Mouse (Mus musculus): ENCODE data around the gene Fbxw8. TPM values are rescaled to one million over a fixed set of nuclear protein-coding genes. Genes with fewer than 3 reads are reported as not detected.

Gene Fbxw8
- polyA plus RNA-seq, 1 experiment = 19.6 TPM

- TF ChIP-seq CTCF (IDR thresholded peaks at IDR 0.05; ENCODE audit: control insufficient read depth, insufficient read depth, insufficient replicate concordance, low read depth, low read length) (no peak), POLR2A (IDR thresholded peaks at IDR 0.05; ENCODE audit: control insufficient read depth, low read depth, low read length) (no peak)
- H3K36me3 ChIP-seq (ENCODE audit: control insufficient read depth, insufficient read depth, low read length) = no peaks in the 10 kb centered on the region
- H3K27ac ChIP-seq (ENCODE audit: control insufficient read depth, insufficient read depth, low read depth, low read length) = no peak overlapping the region
- no peaks in the 10 kb centered on the region for H3K27me3 ChIP-seq (ENCODE audit: control insufficient read depth, insufficient read depth, low read length)
- no peak overlapping the region for H3K4me3 ChIP-seq (ENCODE audit: control insufficient read depth, low read depth, low read length)
- no peaks in the 10 kb centered on the region for H3K4me1 ChIP-seq (ENCODE audit: control insufficient read depth, insufficient read depth, low read length)
Measured at GRCm38 (mm10) chr5:118186903-118187633, 31.8 kb upstream of the Fbxw8 start.

- Histone ChIP-seq H3K27ac (ENCODE audit: control insufficient read depth, insufficient read depth, low read depth, low read length) (no peak overlapping the region), H3K36me3 (ENCODE audit: control insufficient read depth, insufficient read depth, low read length) (no peaks in the 10 kb centered on the region), H3K4me1 (ENCODE audit: control insufficient read depth, insufficient read depth, low read length) (peaks cover 2% of the 10 kb centered on the region; the same call in 1 of the 2 replicates), H3K4me3 (ENCODE audit: control insufficient read depth, low read depth, low read length) (no peak overlapping the region), H3K27me3 (ENCODE audit: control insufficient read depth, insufficient read depth, low read length) (no peaks in the 10 kb centered on the region)
- TF ChIP-seq CTCF (IDR thresholded peaks at IDR 0.05; ENCODE audit: control insufficient read depth, insufficient read depth, insufficient replicate concordance, low read depth, low read length) = no peak
- no peak for TF ChIP-seq POLR2A (IDR thresholded peaks at IDR 0.05; ENCODE audit: control insufficient read depth, low read depth, low read length)
Measured at GRCm38 (mm10) chr5:118177640-118178039, 22.4 kb upstream of the Fbxw8 start.

- H3K27ac ChIP-seq (ENCODE audit: control insufficient read depth, insufficient read depth, low read depth, low read length) = no peak overlapping the region
- TF ChIP-seq CTCF (IDR thresholded peaks at IDR 0.05; ENCODE audit: control insufficient read depth, insufficient read depth, insufficient replicate concordance, low read depth, low read length) (peak; percentile 52; the same call in 1 of the 2 replicates), POLR2A (IDR thresholded peaks at IDR 0.05; ENCODE audit: control insufficient read depth, low read depth, low read length) (no peak)
- H3K4me3 ChIP-seq (ENCODE audit: control insufficient read depth, low read depth, low read length) = no peak overlapping the region
- no peaks in the 10 kb centered on the region; the same call in 1 of the 2 replicates for H3K27me3 ChIP-seq (ENCODE audit: control insufficient read depth, insufficient read depth, low read length)
- H3K4me1 ChIP-seq (ENCODE audit: control insufficient read depth, insufficient read depth, low read length) = peaks cover 11% of the 10 kb centered on the region; the same call in 1 of the 2 replicates
- H3K36me3 ChIP-seq (ENCODE audit: control insufficient read depth, insufficient read depth, low read length) = no peaks in the 10 kb centered on the region
Measured at GRCm38 (mm10) chr5:118175137-118175536, 19.9 kb upstream of the Fbxw8 start.

DNA sequence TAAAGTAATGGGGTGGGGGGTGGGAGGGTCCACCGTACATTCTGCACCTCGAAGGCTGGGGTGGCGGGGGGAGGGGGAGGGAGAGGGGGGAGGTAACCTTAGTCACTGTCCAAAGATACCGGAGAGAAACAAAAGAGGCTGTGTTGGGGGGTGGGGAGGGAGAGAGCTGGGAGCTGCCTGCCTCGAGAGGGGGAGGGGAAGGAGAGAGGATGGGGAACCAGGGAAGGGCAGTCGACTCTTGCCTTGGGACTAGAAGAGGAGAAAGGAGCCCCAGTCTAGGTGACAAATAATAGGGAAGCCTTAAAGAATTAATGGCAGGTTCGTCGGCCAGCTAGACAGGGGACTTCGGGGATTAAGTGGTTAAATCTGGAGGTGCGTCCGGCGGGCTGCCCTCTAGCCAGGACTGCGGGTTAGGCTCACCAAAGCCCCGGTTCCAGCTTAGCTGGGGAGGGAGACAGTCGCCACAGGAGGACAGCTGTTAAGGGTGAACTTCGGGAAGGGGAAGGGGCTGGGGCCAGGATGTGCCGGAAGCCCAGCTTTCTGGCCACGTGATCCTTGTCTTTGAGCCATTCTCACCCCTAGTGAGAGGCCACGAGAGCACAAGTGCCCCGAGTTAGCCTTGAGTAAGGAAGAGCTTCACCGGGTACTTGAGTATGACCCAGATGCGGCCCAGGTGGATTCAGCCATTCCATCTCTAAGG lies 19.2 kb upstream of the Fbxw8 start:
- Histone ChIP-seq H3K36me3 (ENCODE audit: control insufficient read depth, insufficient read depth, low read length) (no peaks in the 10 kb centered on the region), H3K27me3 (ENCODE audit: control insufficient read depth, insufficient read depth, low read length) (peaks cover 1% of the 10 kb centered on the region), H3K4me1 (ENCODE audit: control insufficient read depth, insufficient read depth, low read length) (peaks cover 14% of the 10 kb centered on the region), H3K27ac (ENCODE audit: control insufficient read depth, insufficient read depth, low read depth, low read length) (no peak overlapping the region), H3K4me3 (ENCODE audit: control insufficient read depth, low read depth, low read length) (no peak overlapping the region)
- no peak for TF ChIP-seq CTCF (IDR thresholded peaks at IDR 0.05; ENCODE audit: control insufficient read depth, insufficient read depth, insufficient replicate concordance, low read depth, low read length)
- TF ChIP-seq POLR2A (IDR thresholded peaks at IDR 0.05; ENCODE audit: control insufficient read depth, low read depth, low read length) = no peak

GRCm38 (mm10) chr5:118172078-118172723 lies 16.9 kb upstream of the Fbxw8 start:
- no peak overlapping the region for H3K27ac ChIP-seq (ENCODE audit: control insufficient read depth, insufficient read depth, low read depth, low read length)
- peaks cover 4% of the 10 kb centered on the region for H3K27me3 ChIP-seq (ENCODE audit: control insufficient read depth, insufficient read depth, low read length)
- no peak overlapping the region for H3K4me3 ChIP-seq (ENCODE audit: control insufficient read depth, low read depth, low read length)
- peaks cover 14% of the 10 kb centered on the region for H3K4me1 ChIP-seq (ENCODE audit: control insufficient read depth, insufficient read depth, low read length)
- TF ChIP-seq CTCF (IDR thresholded peaks at IDR 0.05; ENCODE audit: control insufficient read depth, insufficient read depth, insufficient replicate concordance, low read depth, low read length) (no peak), POLR2A (IDR thresholded peaks at IDR 0.05; ENCODE audit: control insufficient read depth, low read depth, low read length) (no peak)
- H3K36me3 ChIP-seq (ENCODE audit: control insufficient read depth, insufficient read depth, low read length) = no peaks in the 10 kb centered on the region

GRCm38 (mm10) chr5:118171665-118172064 lies 16.4 kb upstream of the Fbxw8 start:
- no peaks in the 10 kb centered on the region for H3K36me3 ChIP-seq (ENCODE audit: control insufficient read depth, insufficient read depth, low read length)
- TF ChIP-seq POLR2A (IDR thresholded peaks at IDR 0.05; ENCODE audit: control insufficient read depth, low read depth, low read length) = no peak
- TF ChIP-seq CTCF (IDR thresholded peaks at IDR 0.05; ENCODE audit: control insufficient read depth, insufficient read depth, insufficient replicate concordance, low read depth, low read length) = no peak
- no peak overlapping the region for H3K4me3 ChIP-seq (ENCODE audit: control insufficient read depth, low read depth, low read length)
- H3K27me3 ChIP-seq (ENCODE audit: control insufficient read depth, insufficient read depth, low read length) = peaks cover 4% of the 10 kb centered on the region
- H3K27ac ChIP-seq (ENCODE audit: control insufficient read depth, insufficient read depth, low read depth, low read length) = no peak overlapping the region
- peaks cover 14% of the 10 kb centered on the region for H3K4me1 ChIP-seq (ENCODE audit: control insufficient read depth, insufficient read depth, low read length)
